Mouse (Mus musculus) hindbrain, postnatal 0 days (tissue): Measurements from ENCODE around the gene Hace1. TPM values are rescaled to one million over a fixed set of nuclear protein-coding genes. Genes with fewer than 3 reads are reported as not detected.

ENCODE experiments used
- ATAC-seq: fragments of 200-750 bp; cut with Nextera tagmentation; 2 replicates; pipeline ENCODE4 v1.8.0; 2017; ENCODE audit warnings: mild to moderate bottlenecking, moderate TSS enrichment, moderate library complexity
- DNase-seq: peaks from one replicate; pipeline ENCODE4 v3.0.0-alpha.2; 2015; ENCODE audit warnings: low spot score
- H3K27ac ChIP-seq: fragments of 300-500 bp; sonication (generic); 2 replicates; pipeline ENCODE4 v1.5.1; 2014; ENCODE audit warnings: mild to moderate bottlenecking
- H3K27me3 ChIP-seq: fragments of 300-500 bp; sonication (generic); 2 replicates; pipeline ENCODE4 v1.6.1; 2014; ENCODE audit warnings: low read length, mixed read lengths; ENCODE audit not compliant: insufficient read depth
- H3K36me3 ChIP-seq: fragments of 300-500 bp; sonication (generic); 2 replicates; pipeline ENCODE4 v1.6.1; 2014; ENCODE audit warnings: low read length, mixed read lengths; ENCODE audit not compliant: insufficient read depth
- H3K4me1 ChIP-seq: fragments of 300-500 bp; sonication (generic); 2 replicates; pipeline ENCODE4 v1.6.1; 2014; ENCODE audit warnings: antibody characterized with exemption, low read length, mixed read lengths; ENCODE audit not compliant: insufficient read depth
- H3K4me2 ChIP-seq: fragments of 300-500 bp; sonication (generic); 2 replicates; pipeline ENCODE4 v1.6.1; 2014; ENCODE audit warnings: low read depth, mild to moderate bottlenecking, low read length, moderate library complexity, mixed read lengths
- H3K4me3 ChIP-seq: fragments of 300-500 bp; sonication (generic); 2 replicates; pipeline ENCODE4 v1.5.1; 2014; ENCODE audit warnings: low read length
- H3K9ac ChIP-seq: fragments of 300-500 bp; sonication (generic); replicated peaks from 2 replicates; pipeline ENCODE4 v1.6.1; 2014; ENCODE audit warnings: mild to moderate bottlenecking, low read length, moderate library complexity, mixed read lengths
- H3K9me3 ChIP-seq: fragments of 300-500 bp; sonication (generic); 2 replicates; pipeline ENCODE4 v1.6.1; 2016; ENCODE audit warnings: low read length, mixed read lengths
- CTCF ChIP-seq: IDR thresholded peaks from 2 replicates; pipeline ENCODE4 v1.5.1; 2016; ENCODE audit warnings: antibody characterized with exemption, control low read depth, low read depth
- WGBS: fragments of 180-500 bp; shearing (Covaris S2); extraction: QIAGEN DNeasy Blood & Tissue Kit; methylation state at CpG from one replicate; pipeline ENCODE4 v1.1.7; 2014; 5-methylcytosine and 5-hydroxymethylcytosine counted together
- polyA plus RNA-seq: library from polyadenylated mRNA; unstranded; fragments of >200 nt; fragmentation: Nextera tagmentation; extraction: Ambion mirVana; gene quantifications from 2 replicates; pipeline ENCODE4 v1.2.1, GENCODE M21; 2015
- total RNA-seq: library from RNA; depleted of rRNA; stranded (reverse); fragments of >200 nt; gene quantifications from 2 replicates; pipeline ENCODE4 v1.2.3, GENCODE M21; 2014

The Hace1 gene
- total and polyA plus RNA-seq, 2 experiments from 2014 or later, result 7.4 to 14.8 TPM

DNA sequence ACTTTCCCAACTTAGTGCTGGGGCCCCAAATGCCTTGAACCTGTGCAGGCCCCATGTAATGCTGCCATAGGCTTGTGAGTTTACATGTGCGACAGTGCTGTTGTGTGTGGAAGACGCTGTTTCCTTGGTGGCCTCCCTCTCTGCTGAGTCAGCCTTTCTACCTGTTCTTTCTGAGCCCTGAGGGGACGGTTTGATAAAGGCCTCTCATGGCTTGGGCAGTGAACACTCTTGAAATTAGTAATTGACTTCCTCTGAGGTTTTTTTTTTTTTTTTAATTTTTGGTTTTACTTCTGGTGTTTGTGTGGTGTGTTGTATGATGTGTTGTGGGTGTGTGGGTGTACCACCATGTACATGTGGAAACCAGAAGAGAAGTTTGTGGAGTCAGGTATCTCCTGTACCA is 57.6 kb downstream of the Hace1 start:
- H3K4me3 ChIP-seq, result no peak overlapping the region
- WGBS, result 90% methylated on average over 3 of the region's 3 CpGs
- H3K4me1 ChIP-seq, result no peaks in the 10 kb centered on the region
- DNase-seq, result no peak
- H3K9me3 ChIP-seq, result no peaks in the 10 kb centered on the region
- H3K27ac ChIP-seq, result no peak overlapping the region
- TF ChIP-seq CTCF, result no peak
- no peaks in the 10 kb centered on the region for H3K36me3 ChIP-seq
- no peak overlapping the region for H3K9ac ChIP-seq
- H3K4me2 ChIP-seq, result no peak overlapping the region
- no peaks in the 10 kb centered on the region for H3K27me3 ChIP-seq
- ATAC-seq, result no peak

DNA sequence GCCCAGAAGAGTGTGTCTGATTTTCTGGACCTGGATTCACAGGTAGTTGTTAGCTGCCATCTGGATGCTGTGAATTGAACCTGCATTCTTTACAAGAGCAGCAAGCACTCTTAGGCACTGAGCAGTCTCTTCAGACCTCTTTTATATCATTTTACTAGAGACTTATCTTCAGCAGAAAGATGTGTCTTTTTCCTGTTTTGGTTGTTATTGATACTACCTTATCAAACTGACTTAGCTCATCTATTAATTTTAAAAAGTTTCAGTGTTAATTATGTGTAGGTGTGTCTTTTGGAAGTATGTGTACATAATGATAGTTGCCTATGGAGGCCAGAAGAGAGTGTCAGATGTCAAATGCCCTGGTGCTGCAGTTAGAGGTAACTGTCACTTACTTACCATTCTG is 62.1 kb downstream of the Hace1 start:
- no peak overlapping the region for H3K9ac ChIP-seq
- no peak for TF ChIP-seq CTCF
- H3K27ac ChIP-seq, result no peak overlapping the region
- DNase-seq (no peak), ATAC-seq (no peak)
- no peak overlapping the region for H3K4me3 ChIP-seq
- no peak overlapping the region for H3K4me2 ChIP-seq
- H3K4me1 ChIP-seq, result no peaks in the 10 kb centered on the region
- H3K9me3 ChIP-seq, result no peaks in the 10 kb centered on the region
- no peaks in the 10 kb centered on the region for H3K27me3 ChIP-seq
- H3K36me3 ChIP-seq, result no peaks in the 10 kb centered on the region

DNA sequence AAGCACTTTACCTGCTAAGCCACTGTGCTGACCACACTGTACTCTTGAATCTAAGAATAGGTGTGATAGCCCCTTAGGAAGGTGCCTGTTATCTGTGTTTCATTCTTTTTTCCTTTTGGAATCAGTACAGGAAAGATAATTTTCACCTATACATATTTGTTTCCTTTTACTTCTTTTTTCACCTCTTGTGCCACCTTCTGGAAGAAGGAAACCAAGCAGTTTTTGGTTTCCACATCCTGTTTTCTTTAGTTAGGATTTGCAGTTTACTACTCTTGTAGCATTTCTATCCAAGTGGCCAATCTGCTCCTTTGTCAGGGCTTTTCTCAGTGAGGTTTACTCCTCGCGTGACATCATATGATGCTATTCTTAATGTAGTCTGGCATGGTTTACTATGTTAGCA is 76.4 kb downstream of the Hace1 start:
- Histone ChIP-seq H3K27ac (no peak overlapping the region), H3K36me3 (no peaks in the 10 kb centered on the region), H3K27me3 (no peaks in the 10 kb centered on the region), H3K9me3 (no peaks in the 10 kb centered on the region), H3K4me1 (no peaks in the 10 kb centered on the region), H3K4me2 (no peak overlapping the region), H3K9ac (no peak overlapping the region), H3K4me3 (no peak overlapping the region)
- ATAC-seq, result no peak
- peak; percentile 36 for TF ChIP-seq CTCF
- WGBS, result 84% methylated on average over 2 of the region's 2 CpGs
- peak; percentile 24 for DNase-seq

DNA sequence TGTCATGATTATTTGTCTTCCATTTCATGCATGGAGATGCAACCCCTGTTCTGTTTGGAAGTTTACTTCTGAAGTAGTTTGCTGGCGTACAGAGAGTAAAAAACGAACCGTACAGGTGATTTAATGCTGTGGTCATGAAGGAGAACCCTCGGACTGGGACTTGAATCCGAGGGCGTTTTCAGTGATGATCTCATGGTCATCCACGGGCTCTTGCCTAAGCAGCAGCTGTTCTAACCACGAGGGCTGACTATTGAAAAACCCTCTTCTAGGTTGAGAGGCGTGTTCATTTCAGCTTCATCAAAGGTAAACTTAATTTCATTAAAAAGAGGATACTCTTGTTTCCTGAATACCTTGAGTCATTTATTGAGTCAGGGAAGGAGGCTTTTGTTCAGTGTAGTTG is 84.4 kb downstream of the Hace1 start:
- Histone ChIP-seq H3K27me3 (no peaks in the 10 kb centered on the region), H3K27ac (no peak overlapping the region), H3K9ac (no peak overlapping the region), H3K4me2 (no peak overlapping the region), H3K4me3 (no peak overlapping the region), H3K9me3 (no peaks in the 10 kb centered on the region), H3K36me3 (no peaks in the 10 kb centered on the region), H3K4me1 (no peaks in the 10 kb centered on the region)
- TF ChIP-seq CTCF, result no peak
- no peak for DNase-seq
- 91% methylated on average over 9 of the region's 9 CpGs for WGBS
- no peak for ATAC-seq

DNA sequence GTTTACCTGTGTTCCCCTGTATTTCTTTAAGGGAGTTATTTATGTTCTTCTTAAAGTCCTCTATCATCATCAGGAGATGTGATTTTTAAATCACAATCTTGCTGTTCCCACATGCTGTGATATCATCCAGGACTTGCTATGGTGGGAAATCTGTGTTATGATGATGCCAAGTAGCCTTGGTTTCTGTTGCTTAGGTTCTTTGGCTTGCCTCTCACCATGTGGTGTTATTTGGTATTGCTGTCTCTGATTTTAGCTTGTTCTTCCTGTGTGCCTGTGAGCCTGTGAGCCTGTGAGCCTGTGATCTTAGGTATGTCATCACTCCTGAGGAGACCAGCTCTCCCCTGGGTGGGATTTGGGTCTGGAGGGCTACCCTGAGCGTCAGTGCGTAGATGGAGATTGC is 90.6 kb downstream of the Hace1 start:
- no peak for ATAC-seq
- no peak for TF ChIP-seq CTCF
- H3K4me1 ChIP-seq, result no peaks in the 10 kb centered on the region
- no peak overlapping the region for H3K27ac ChIP-seq
- no peaks in the 10 kb centered on the region for H3K27me3 ChIP-seq
- H3K9me3 ChIP-seq, result no peaks in the 10 kb centered on the region
- no peak overlapping the region for H3K9ac ChIP-seq
- no peaks in the 10 kb centered on the region for H3K36me3 ChIP-seq
- DNase-seq, result no peak
- H3K4me2 ChIP-seq, result no peak overlapping the region
- H3K4me3 ChIP-seq, result no peak overlapping the region
- 100% methylated on average over 2 of the region's 2 CpGs for WGBS

DNA sequence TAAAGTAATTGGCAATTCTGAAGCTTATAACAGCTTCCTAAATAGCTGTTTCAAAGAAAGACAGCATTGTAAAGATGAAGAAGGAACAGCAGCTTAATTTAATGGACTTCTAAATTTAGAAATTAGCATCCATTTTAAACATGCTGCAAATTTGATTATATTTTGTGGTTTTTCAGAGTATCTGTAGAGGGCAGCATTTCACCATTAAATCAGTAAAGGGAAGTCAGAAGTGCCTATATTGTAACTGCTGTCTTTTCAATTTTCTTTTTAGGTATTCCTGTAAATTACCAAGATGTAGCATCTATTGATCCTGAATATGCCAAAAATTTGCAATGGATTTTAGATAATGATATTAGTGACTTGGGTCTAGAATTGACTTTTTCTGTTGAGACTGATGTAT is 99.2 kb downstream of the Hace1 start:
- Histone ChIP-seq H3K9ac (no peak overlapping the region), H3K4me3 (no peak overlapping the region), H3K9me3 (0 out of 2 replicates have a peak, but pooled peaks cover 2% of the 10 kb centered on the region), H3K4me2 (no peak overlapping the region), H3K27ac (no peak overlapping the region), H3K36me3 (no peaks in the 10 kb centered on the region), H3K4me1 (no peaks in the 10 kb centered on the region), H3K27me3 (no peaks in the 10 kb centered on the region)
- peak; percentile 66 for TF ChIP-seq CTCF
- peak; percentile 49 for DNase-seq
- ATAC-seq, result no peak

DNA sequence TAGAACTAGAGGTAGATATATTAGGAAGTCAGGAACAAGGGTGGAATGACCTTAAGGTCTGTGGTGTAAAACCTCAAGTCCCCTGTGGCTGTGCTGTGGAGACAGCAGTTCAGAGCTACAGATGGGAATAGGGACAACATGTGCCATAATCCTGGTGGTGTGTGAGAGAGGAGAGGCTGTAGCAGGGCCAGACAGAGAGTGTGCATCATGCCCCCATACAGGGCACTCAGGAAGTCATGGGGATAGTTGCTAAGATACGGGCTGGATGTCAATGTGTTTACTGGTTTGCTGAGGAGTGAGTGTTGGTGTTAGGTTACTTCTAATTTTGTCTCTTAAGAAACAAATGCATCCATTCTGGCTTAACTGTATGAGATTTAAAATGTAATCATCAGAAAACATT is 108.6 kb downstream of the Hace1 start:
- no peaks in the 10 kb centered on the region for H3K4me1 ChIP-seq
- no peaks in the 10 kb centered on the region for H3K27me3 ChIP-seq
- no peak overlapping the region for H3K27ac ChIP-seq
- no peak for ATAC-seq
- no peak overlapping the region for H3K4me2 ChIP-seq
- WGBS, result 81% methylated on average over 1 of the region's 1 CpGs
- H3K9ac ChIP-seq, result no peak overlapping the region
- DNase-seq, result no peak
- H3K9me3 ChIP-seq, result no peaks in the 10 kb centered on the region
- TF ChIP-seq CTCF, result no peak
- H3K36me3 ChIP-seq, result no peaks in the 10 kb centered on the region
- no peak overlapping the region for H3K4me3 ChIP-seq
